Mouse (Mus musculus) cerebellum, adult 2 months (tissue): ENCODE data around the gene Vwa8.

Source experiments
- CTCF ChIP-seq: fragments of 200-500 bp; IDR thresholded peaks from 2 replicates; pipeline ENCODE4 v1.5.1; 2011; ENCODE audit warnings: low read depth, mild to moderate bottlenecking, control low read depth, low read length, moderate library complexity, borderline replicate concordance; ENCODE audit not compliant: insufficient read depth
- POLR2A ChIP-seq: fragments of 200-500 bp; IDR thresholded peaks from 2 replicates; pipeline ENCODE4 v1.6.1; 2011; ENCODE audit warnings: low read length, control low read depth, borderline replicate concordance; ENCODE audit not compliant: insufficient read depth

GRCm38 (mm10) chr14:79236261-79236660, 387.4 kb downstream of the Vwa8 start:
- TF ChIP-seq POLR2A (no peak), CTCF (no peak)
